Mouse (Mus musculus): Measurements from ENCODE around the gene Inpp5f. TPM values are rescaled to one million over a fixed set of nuclear protein-coding genes. Genes with fewer than 3 reads are reported as not detected.
"Not testable (repeated sequence)": the region's sequence is repeated elsewhere in the genome, so short reads cannot be mapped to it uniquely, and the experiment has no call there.

The Inpp5f gene
- polyA plus RNA-seq (2015; fragmentation: Nextera tagmentation; extraction: Ambion mirVana), result 185 and 204 TPM in 2 replicates

GRCm38 (mm10) chr7:128610897-128611798, at the start of gene Inpp5f:
TSS of gene Inpp5f (plus strand) at chr7:128611328.
- peak within 1 kb of the TSS; percentile 65 for H3K27ac ChIP-seq
- no peaks in the 10 kb centered on the region for H3K27me3 ChIP-seq
- H3K4me2 ChIP-seq, result peak within 1 kb of the TSS; percentile 86
- no peaks in the 10 kb centered on the region for H3K9me3 ChIP-seq (replicated peaks)
- H3K36me3 ChIP-seq (ENCODE audit: poor library complexity, severe bottlenecking), result no peaks in the 10 kb centered on the region
- peaks cover 15% of the 10 kb centered on the region for H3K4me1 ChIP-seq
- 1% methylated on average over 60 of the region's 68 CpGs for WGBS
- peak within 1 kb of the TSS; percentile 86 for H3K4me3 ChIP-seq
- ATAC-seq, result peak; percentile 97
- H3K9ac ChIP-seq, result peak within 1 kb of the TSS; percentile 87

GRCm38 (mm10) chr7:128563373-128563772, 47.8 kb upstream of the Inpp5f start:
- ATAC-seq, result no peak
- no peaks in the 10 kb centered on the region for H3K9me3 ChIP-seq (replicated peaks)
- WGBS, result 49% methylated on average over 4 of the region's 4 CpGs

GRCm38 (mm10) chr7:128566311-128566710, 44.8 kb upstream of the Inpp5f start:
- H3K4me1 ChIP-seq, result no peaks in the 10 kb centered on the region
- H3K9me3 ChIP-seq (replicated peaks), result no peaks in the 10 kb centered on the region
- 87% methylated on average over 6 of the region's 7 CpGs for WGBS
- H3K4me2 ChIP-seq, result no peak overlapping the region
- no peaks in the 10 kb centered on the region for H3K36me3 ChIP-seq (ENCODE audit: poor library complexity, severe bottlenecking)
- no peak for ATAC-seq
- H3K27me3 ChIP-seq, result no peaks in the 10 kb centered on the region
- no peak overlapping the region for H3K9ac ChIP-seq
- no peak overlapping the region for H3K27ac ChIP-seq
- no peak overlapping the region for H3K4me3 ChIP-seq

More at GRCm38 (mm10) chr7:128563373-128563772, 47.8 kb upstream of the Inpp5f start:
- H3K27me3 ChIP-seq, result no peaks in the 10 kb centered on the region
- no peak overlapping the region for H3K9ac ChIP-seq
- H3K36me3 ChIP-seq (ENCODE audit: poor library complexity, severe bottlenecking), result no peaks in the 10 kb centered on the region
- H3K27ac ChIP-seq, result no peak overlapping the region
- H3K4me3 ChIP-seq, result no peak overlapping the region
- H3K4me1 ChIP-seq, result no peaks in the 10 kb centered on the region
- H3K4me2 ChIP-seq, result no peak overlapping the region

GRCm38 (mm10) chr7:128567561-128568244, 43.4 kb upstream of the Inpp5f start:
- Histone ChIP-seq H3K36me3 (ENCODE audit: poor library complexity, severe bottlenecking) (no peaks in the 10 kb centered on the region), H3K4me1 (no peaks in the 10 kb centered on the region), H3K9me3 (replicated peaks) (no peaks in the 10 kb centered on the region), H3K4me2 (no peak overlapping the region), H3K9ac (no peak overlapping the region), H3K27me3 (no peaks in the 10 kb centered on the region), H3K27ac (no peak overlapping the region), H3K4me3 (no peak overlapping the region)
- ATAC-seq, result no peak
- 87% methylated on average over 8 of the region's 8 CpGs for WGBS

GRCm38 (mm10) chr7:128569429-128569828, 41.7 kb upstream of the Inpp5f start:
- not testable (repeated sequence) for H3K4me2 ChIP-seq; H3K36me3 ChIP-seq (ENCODE audit: poor library complexity, severe bottlenecking); H3K27ac ChIP-seq; H3K4me1 ChIP-seq; H3K9ac ChIP-seq; H3K9me3 ChIP-seq (replicated peaks); ATAC-seq; H3K4me3 ChIP-seq; H3K27me3 ChIP-seq
- WGBS, result 86% methylated on average over 2 of the region's 2 CpGs

- Histone ChIP-seq H3K36me3 (ENCODE audit: poor library complexity, severe bottlenecking) (no peaks in the 10 kb centered on the region), H3K4me1 (peaks cover 12% of the 10 kb centered on the region), H3K27ac (no peak overlapping the region), H3K9ac (no peak overlapping the region), H3K4me2 (no peak overlapping the region), H3K9me3 (replicated peaks) (no peaks in the 10 kb centered on the region), H3K27me3 (no peaks in the 10 kb centered on the region), H3K4me3 (no peak overlapping the region)
- 94% methylated on average over 8 of the region's 8 CpGs for WGBS
- ATAC-seq, result no peak
Measured at GRCm38 (mm10) chr7:128569987-128570656, 41.0 kb upstream of the Inpp5f start.

- H3K36me3 ChIP-seq (ENCODE audit: poor library complexity, severe bottlenecking); H3K4me2 ChIP-seq; H3K9ac ChIP-seq; H3K27ac ChIP-seq; H3K27me3 ChIP-seq; ATAC-seq; H3K9me3 ChIP-seq (replicated peaks); H3K4me3 ChIP-seq: not testable (repeated sequence)
- peaks cover 12% of the 10 kb centered on the region for H3K4me1 ChIP-seq
- WGBS, result 92% methylated on average over 7 of the region's 7 CpGs
Measured at GRCm38 (mm10) chr7:128570657-128571056, 40.5 kb upstream of the Inpp5f start.

- H3K9ac ChIP-seq, result no peak overlapping the region
- WGBS, result 62% methylated on average over 4 of the region's 4 CpGs
Measured at GRCm38 (mm10) chr7:128572030-128572429, 39.1 kb upstream of the Inpp5f start.

GRCm38 (mm10) chr7:128575211-128575610, 35.9 kb upstream of the Inpp5f start:
- no peak for ATAC-seq
- Histone ChIP-seq H3K9ac (no peak overlapping the region), H3K4me3 (no peak overlapping the region), H3K4me2 (no peak overlapping the region), H3K36me3 (ENCODE audit: poor library complexity, severe bottlenecking) (no peaks in the 10 kb centered on the region), H3K27me3 (no peaks in the 10 kb centered on the region), H3K4me1 (peaks cover 22% of the 10 kb centered on the region), H3K9me3 (replicated peaks) (no peaks in the 10 kb centered on the region), H3K27ac (no peak overlapping the region)
- 91% methylated on average over 5 of the region's 5 CpGs for WGBS

More at GRCm38 (mm10) chr7:128572030-128572429, 39.1 kb upstream of the Inpp5f start:
- H3K4me3 ChIP-seq, result no peak overlapping the region
- H3K27me3 ChIP-seq, result no peaks in the 10 kb centered on the region
- H3K27ac ChIP-seq, result no peak overlapping the region
- H3K9me3 ChIP-seq (replicated peaks), result no peaks in the 10 kb centered on the region
- H3K4me1 ChIP-seq, result peaks cover 12% of the 10 kb centered on the region
- H3K36me3 ChIP-seq (ENCODE audit: poor library complexity, severe bottlenecking), result no peaks in the 10 kb centered on the region
- H3K4me2 ChIP-seq, result no peak overlapping the region
- ATAC-seq, result no peak

- Histone ChIP-seq H3K4me1 (peaks cover 22% of the 10 kb centered on the region), H3K9me3 (replicated peaks) (no peaks in the 10 kb centered on the region), H3K36me3 (ENCODE audit: poor library complexity, severe bottlenecking) (no peaks in the 10 kb centered on the region), H3K4me2 (no peak overlapping the region), H3K27me3 (no peaks in the 10 kb centered on the region), H3K27ac (no peak overlapping the region), H3K9ac (no peak overlapping the region), H3K4me3 (no peak overlapping the region)
- WGBS, result 87% methylated on average over 2 of the region's 2 CpGs
- no peak for ATAC-seq
Measured at GRCm38 (mm10) chr7:128575794-128576193, 35.3 kb upstream of the Inpp5f start.

GRCm38 (mm10) chr7:128577607-128578006, 33.5 kb upstream of the Inpp5f start:
- WGBS, result 71% methylated on average over 1 of the region's 1 CpGs
- Histone ChIP-seq H3K27ac (no peak overlapping the region), H3K36me3 (ENCODE audit: poor library complexity, severe bottlenecking) (no peaks in the 10 kb centered on the region), H3K4me3 (no peak overlapping the region), H3K27me3 (no peaks in the 10 kb centered on the region), H3K4me2 (no peak overlapping the region), H3K9me3 (replicated peaks) (no peaks in the 10 kb centered on the region), H3K9ac (no peak overlapping the region), H3K4me1 (peaks cover 31% of the 10 kb centered on the region)
- ATAC-seq, result no peak
